14 mouse cellular contexts compared by ENCODE assay signal in the genomic region with DNA sequence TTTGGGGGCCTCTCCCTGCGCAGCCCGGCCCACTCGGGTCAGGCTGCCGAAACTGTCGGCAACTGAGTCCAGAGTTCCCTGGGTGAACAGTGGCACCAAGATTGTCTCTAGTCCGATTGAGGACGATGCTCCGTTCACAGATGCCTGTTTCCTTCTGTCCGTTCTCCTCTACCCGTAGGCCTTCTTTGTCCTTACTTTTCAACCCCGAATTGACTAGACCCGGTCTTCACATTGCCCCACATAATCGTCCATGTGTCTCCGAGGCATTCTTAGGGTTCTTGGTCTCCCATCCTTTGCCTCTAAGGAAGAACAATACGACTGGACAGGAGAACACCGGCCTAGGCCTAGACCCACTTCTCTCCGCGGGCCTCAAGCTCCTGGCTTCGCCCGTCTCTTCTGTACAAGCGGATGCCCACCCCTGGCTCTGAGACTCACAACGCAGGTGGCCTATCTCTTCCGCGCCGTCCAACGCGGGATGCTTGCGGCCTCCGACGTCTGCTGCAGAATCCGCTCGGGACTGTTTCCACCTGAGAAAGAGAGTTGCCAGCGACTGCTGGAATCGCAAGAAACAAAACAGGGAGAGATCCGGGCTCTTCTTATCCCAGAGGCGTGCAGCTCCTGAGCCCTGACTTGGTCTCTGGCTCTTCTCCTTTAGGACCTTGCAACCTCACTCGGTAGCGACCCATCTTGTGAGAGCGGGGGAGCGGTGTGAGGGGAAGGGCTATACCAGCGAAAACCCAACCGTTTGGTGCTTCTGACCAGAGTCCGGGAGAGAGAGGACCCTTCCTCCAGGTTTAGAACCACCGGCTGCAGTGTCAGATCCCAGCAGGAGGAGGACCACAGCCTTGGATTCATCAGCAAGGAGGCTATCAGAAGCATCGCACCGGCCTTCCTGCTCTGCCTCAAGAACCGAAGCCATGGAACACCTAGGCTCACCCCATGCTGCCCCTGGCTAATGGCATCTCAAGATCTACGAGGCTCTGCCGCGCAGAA. TPM values are rescaled to one million over a fixed set of nuclear protein-coding genes. Genes with fewer than 3 reads are reported as not detected.
A peak's percentile ranks its signal among the peaks of the same experiment; 100 is the strongest.
DNase-seq lines count a peak whose midpoint lies in the region; ATAC-seq and TF ChIP-seq lines count a peak whose summit lies in the region.
"Had no signal": no experiment of that assay in that cellular context is flagged by ENCODE, and none has a peak within 500 bp of the region (broad histone marks: within the 10 kb centered on the region; RNA-seq: fewer than 3 reads in every experiment).

No protein-coding gene starts in this region.

- peak overlapping the region; percentile 45 for H3K4me2 ChIP-seq in hindbrain, embryonic 16.5 days (ENCODE audit: low read length)
- peak overlapping the region; percentile 14 for H3K4me2 ChIP-seq in midbrain, embryonic 13.5 days (replicated peaks)

- no peaks in the 10 kb centered on the region for H3K36me3 ChIP-seq in E14TG2a.4 (ENCODE audit: insufficient read depth, low read length)
- H3K36me3 ChIP-seq in hindbrain, embryonic 16.5 days (ENCODE audit: control insufficient read depth, insufficient read depth, low read length): no peaks in the 10 kb centered on the region
- H3K36me3 ChIP-seq in midbrain, embryonic 13.5 days: no peaks in the 10 kb centered on the region

- H3K27me3 ChIP-seq in E14TG2a.4 (ENCODE audit: insufficient read depth, low read length): peaks cover 94% of the 10 kb centered on the region
- peaks cover 60% of the 10 kb centered on the region for H3K27me3 ChIP-seq in hindbrain, embryonic 16.5 days (replicated peaks; ENCODE audit: control insufficient read depth, insufficient read depth, low read length)
- peaks cover 100% of the 10 kb centered on the region for H3K27me3 ChIP-seq in midbrain, embryonic 13.5 days

- peak; percentile 34 for DNase-seq in embryo, embryonic 9.5 days (ENCODE audit: extremely low spot score)
- no peak for DNase-seq in testis, postnatal 10 days (ENCODE audit: low spot score)
- no peak for DNase-seq in layer of hippocampus, adult 9-10 months (ENCODE audit: low spot score)
- DNase-seq in urinary bladder, postnatal 36 days (ENCODE audit: low spot score in 2 of 2): no peak
- DNase-seq in layer of hippocampus, postnatal 36 days: no peak

- H3K9me3 ChIP-seq in E14TG2a.4 (ENCODE audit: low read length): no peaks in the 10 kb centered on the region
- no peaks in the 10 kb centered on the region for H3K9me3 ChIP-seq in hindbrain, embryonic 16.5 days (ENCODE audit: control insufficient read depth, low read length)
- H3K9me3 ChIP-seq in midbrain, embryonic 13.5 days: no peaks in the 10 kb centered on the region

- H3K4me1 ChIP-seq in E14TG2a.4 (replicated peaks; ENCODE audit: low read depth, low read length): peaks cover 63% of the 10 kb centered on the region
- peaks cover 10% of the 10 kb centered on the region for H3K4me1 ChIP-seq in hindbrain, embryonic 16.5 days (ENCODE audit: control insufficient read depth, insufficient read depth, low read depth, low read length)
- peaks cover 36% of the 10 kb centered on the region for H3K4me1 ChIP-seq in midbrain, embryonic 13.5 days (replicated peaks)

- H3K27ac ChIP-seq in hindbrain, embryonic 16.5 days (ENCODE audit: low read depth, low read length): peak overlapping the region; percentile 46; the same call in 1 of the 2 replicates
- H3K27ac ChIP-seq in midbrain, embryonic 13.5 days: no peak overlapping the region
- H3K27ac ChIP-seq: liver, embryonic 14.5 days had no signal

- 12% methylated on average over 50 of the region's 50 CpGs for WGBS in hindbrain, embryonic 16.5 days
- 13% methylated on average over 50 of the region's 50 CpGs for WGBS in midbrain, embryonic 13.5 days

- peak overlapping the region; percentile 38 for H3K9ac ChIP-seq in hindbrain, embryonic 16.5 days (ENCODE audit: low read depth, low read length)
- H3K9ac ChIP-seq in midbrain, embryonic 13.5 days (replicated peaks): 0 out of 2 replicates have a peak overlapping the region, but pooled peaks have one; percentile 21
- H3K9ac ChIP-seq: liver, embryonic 14.5 days had no signal

- H3K4me3 ChIP-seq in E14TG2a.4 (replicated peaks; ENCODE audit: low read length): peak overlapping the region; percentile 21; the same call in 1 of the 2 replicates
- H3K4me3 ChIP-seq in hindbrain, embryonic 16.5 days (ENCODE audit: low read length): peak overlapping the region; percentile 26
- peak overlapping the region; percentile 41 for H3K4me3 ChIP-seq in midbrain, embryonic 13.5 days (replicated peaks)
- H3K4me3 ChIP-seq: erythroblast, embryonic 14.5 days had no signal

- no peak for TF ChIP-seq CTCF in E14TG2a.4 (conservative IDR thresholded peaks at IDR 0.05; ENCODE audit: low read length)

- ATAC-seq in hindbrain, embryonic 16.5 days: no peak
- no peak for ATAC-seq in midbrain, embryonic 13.5 days
- ATAC-seq: activated CD4-positive, CD25-positive, alpha-beta regulatory T cell, adult 4 months; intestine, postnatal 0 days had no signal

RNA-seq across cellular contexts. Expression of a gene that starts 3.7 kb away (rescaled TPM):
- 3.3 and 3.5 TPM in 2 replicates for polyA plus RNA-seq in hindbrain, embryonic 16.5 days (2015; fragmentation: Nextera tagmentation; extraction: Ambion mirVana)
- 2.5 and 2.7 TPM in 2 replicates for polyA plus RNA-seq in midbrain, embryonic 13.5 days (2015; fragmentation: Nextera tagmentation; extraction: Ambion mirVana)
- total RNA-seq in layer of hippocampus, postnatal 36 days (2021): under 1 TPM; 0.07 to 0.18 TPM
- total RNA-seq: monocyte, adult 5-6 weeks had no signal
- polyA plus RNA-seq: activated CD4-positive, CD25-positive, alpha-beta regulatory T cell, adult 4 months; erythroblast, embryonic 14.5 days; gonadal fat pad, adult 2 months; intestine, postnatal 0 days had no signal
